Mouse (Mus musculus) frontal cortex, adult 2 months (tissue): ENCODE data around the gene Pdzph1. TPM values are rescaled to one million over a fixed set of nuclear protein-coding genes. Genes with fewer than 3 reads are reported as not detected.

ENCODE experiments used
- DNase-seq, 2 experiments: peaks; one replicate each; pipeline ENCODE4 v3.0.0; 2022; ENCODE audit warnings: low spot score in 1 of 2; ENCODE audit errors: extremely low spot score in 1 of 2
- polyA plus RNA-seq: library from polyadenylated mRNA; depleted of rRNA; stranded (reverse); fragments of >200 nt; gene quantifications from 2 replicates; pipeline ENCODE4 v1.2.3, GENCODE M21; 2012; rRNA removed

The Pdzph1 gene
- polyA plus RNA-seq, 1 experiment, result 10.4 TPM

GRCm38 (mm10) chr17:58923316-58923866, 67.8 kb downstream of the Pdzph1 start:
- no peak for DNase-seq

GRCm38 (mm10) chr17:58922821-58923220, 68.4 kb downstream of the Pdzph1 start:
- no peak for DNase-seq

GRCm38 (mm10) chr17:58919927-58920326, 71.2 kb downstream of the Pdzph1 start:
- DNase-seq, result no peak

- peak in 1 of 2 experiments; percentile 73 for DNase-seq
These were observed 72.1 kb downstream of the Pdzph1 start for GRCm38 (mm10) chr17:58919061-58919460.

DNA sequence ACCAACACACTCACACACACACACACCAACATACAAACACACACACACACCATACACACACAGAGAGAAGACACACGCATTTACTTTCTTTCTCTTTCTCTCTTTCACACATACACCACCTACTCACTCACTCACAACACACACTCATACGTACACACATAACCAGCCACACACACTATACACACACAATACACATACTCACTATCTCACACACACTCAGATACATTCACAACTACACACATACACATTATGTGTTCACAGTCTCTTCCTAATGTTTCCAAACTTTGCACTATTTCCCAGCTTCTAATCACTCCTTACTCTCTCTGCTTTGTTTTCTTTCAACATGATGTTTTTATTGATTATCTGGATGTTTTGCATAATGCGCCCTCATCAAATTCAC, 72.6 kb downstream of the Pdzph1 start:
- DNase-seq, result no peak

- no peak for DNase-seq
These were observed 79.6 kb downstream of the Pdzph1 start for GRCm38 (mm10) chr17:58911564-58911963.

GRCm38 (mm10) chr17:58909061-58909661, 82.0 kb downstream of the Pdzph1 start:
- DNase-seq, result peak; percentile 7 to 84

DNA sequence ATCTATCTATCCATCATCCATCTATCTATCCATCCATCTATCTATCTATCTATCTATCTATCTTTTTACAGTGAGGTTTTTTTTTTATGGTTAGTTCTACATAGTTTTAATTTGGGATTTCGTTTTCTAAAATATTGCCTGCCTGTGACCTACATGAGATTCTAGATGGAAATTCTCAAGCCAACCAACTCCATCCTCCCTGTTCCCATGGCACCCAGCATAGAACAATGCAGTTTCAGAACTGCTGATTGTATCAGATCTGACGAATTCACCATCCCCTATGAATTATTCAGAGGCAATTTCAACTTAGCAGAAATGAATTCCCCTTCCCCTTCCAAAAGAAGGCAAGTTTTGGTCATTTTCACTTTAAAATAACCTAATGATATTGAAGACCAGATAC, 85.2 kb downstream of the Pdzph1 start:
- DNase-seq, result no peak

DNA sequence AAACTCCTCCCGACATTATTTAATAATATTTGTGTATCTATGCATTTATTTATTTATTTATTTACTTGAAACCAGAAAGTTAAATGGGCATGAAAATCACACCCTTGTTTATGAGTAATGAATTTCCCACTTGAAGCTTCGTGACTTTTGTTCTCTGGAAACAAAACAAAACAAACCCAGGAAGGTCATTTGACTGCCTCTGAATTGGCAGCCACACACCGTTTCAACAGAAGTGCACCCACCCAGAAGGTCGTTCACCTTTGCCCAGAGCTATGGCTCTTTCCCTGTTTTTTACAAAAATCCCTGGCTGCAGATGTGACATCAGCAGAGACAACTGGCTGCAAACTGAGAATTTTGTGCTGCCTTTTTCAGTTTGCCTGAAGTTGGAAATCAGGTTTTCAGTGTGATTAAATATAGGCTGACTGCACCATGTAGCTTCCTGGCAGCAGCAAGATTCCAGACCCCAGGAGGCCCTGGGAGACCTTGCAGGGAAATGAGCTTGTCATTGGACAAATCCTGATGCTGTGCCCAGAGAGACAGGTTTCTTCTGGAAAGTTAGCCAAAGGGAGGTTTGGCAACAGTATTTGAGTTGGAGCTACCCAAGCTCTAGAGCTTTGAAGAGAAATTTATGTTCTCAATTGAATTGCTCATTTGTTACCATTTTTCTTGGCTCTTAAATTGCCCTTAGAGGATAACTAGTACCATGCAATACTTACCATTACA, 99.5 kb downstream of the Pdzph1 start:
- no peak for DNase-seq

- no peak for DNase-seq
These were observed 101.1 kb downstream of the Pdzph1 start for GRCm38 (mm10) chr17:58889905-58890645.

GRCm38 (mm10) chr17:58884393-58884792, 106.8 kb downstream of the Pdzph1 start:
- no peak for DNase-seq

DNA sequence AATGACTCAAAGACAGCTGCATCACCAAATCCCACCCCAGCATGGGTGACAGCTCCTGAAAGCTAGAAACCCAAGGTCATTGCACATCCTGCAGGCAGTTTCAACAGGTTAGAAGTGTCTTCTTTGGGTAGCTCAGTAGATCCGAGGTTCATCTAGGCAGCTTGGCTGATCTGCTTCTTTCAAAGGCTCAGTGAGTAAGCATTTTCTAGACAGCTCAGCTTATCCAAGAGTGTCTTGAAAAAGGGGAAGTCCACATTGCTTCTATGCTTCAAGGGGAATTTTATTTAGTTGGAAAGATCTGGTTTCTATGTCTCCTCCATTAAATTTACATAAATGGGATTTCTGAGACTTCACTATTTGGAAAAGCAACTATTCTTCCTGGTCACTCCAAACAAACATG, 117.8 kb downstream of the Pdzph1 start:
- no peak for DNase-seq

GRCm38 (mm10) chr17:58870795-58871194, 120.4 kb downstream of the Pdzph1 start:
- DNase-seq, result peak in 1 of 2 experiments; percentile 36

Other genes with a start within 250 kb of the Pdzph1 start
- gene Nudt12, start 22.0 kb upstream of the Pdzph1 start, polyA plus RNA-seq, result 4.7 and 5.1 TPM in 2 replicates